Mouse (Mus musculus) erythroblast, embryonic 14.5 days (primary cell): Measurements from ENCODE around the gene Oxtr.

ENCODE experiments used
- GATA1 ChIP-seq: IDR thresholded peaks from 2 replicates; pipeline ENCODE4 v1.6.1; 2012; ENCODE audit warnings: low read length, inconsistent platforms, mixed read lengths
- TAL1 ChIP-seq: IDR thresholded peaks from 3 replicates; pipeline ENCODE4 v1.6.1; 2012; ENCODE audit warnings: low read length, inconsistent platforms, mixed read lengths

DNA sequence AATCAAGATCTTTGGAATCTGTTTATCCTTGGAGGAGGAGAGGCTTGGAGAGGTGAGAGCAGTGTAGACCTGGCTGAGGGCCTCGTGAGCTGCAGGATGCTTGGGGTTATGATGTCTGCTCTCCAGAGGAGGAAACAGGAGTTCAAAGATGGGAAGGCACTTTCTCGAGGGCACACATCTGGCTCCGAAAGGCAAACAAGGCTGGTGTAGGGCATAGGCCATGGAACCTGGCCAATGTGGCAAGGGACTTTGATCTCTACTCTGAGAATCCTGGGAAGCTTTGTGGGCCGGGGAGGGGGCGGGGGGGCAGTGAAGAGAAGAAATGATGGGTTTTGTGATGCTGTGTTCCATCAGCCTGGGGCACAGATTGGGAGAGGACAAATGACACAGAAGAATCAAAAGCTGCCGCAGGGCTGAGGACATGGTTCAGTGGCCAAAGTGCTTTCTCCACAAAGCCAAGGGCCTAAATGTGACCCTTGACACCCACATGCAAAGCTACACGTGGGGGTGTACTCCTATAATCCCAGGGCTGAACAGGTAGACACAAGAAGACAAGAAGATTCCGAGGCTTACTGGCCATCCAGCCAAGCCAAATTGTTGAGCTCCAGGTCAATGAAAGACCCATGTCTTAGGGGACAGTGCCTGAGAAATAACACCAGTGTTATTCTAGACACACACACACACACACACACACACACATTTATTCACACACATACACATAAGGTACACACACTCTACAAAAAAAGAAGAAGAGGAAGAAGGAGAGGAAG is 6.7 kb upstream of the Oxtr start:
- TF ChIP-seq GATA1 (no peak), TAL1 (no peak)
